Comparison of ENCODE assay signal across 10 mouse cellular contexts in genomic region chr2:32731911-32732310, GRCm38 (mm10). TPM values are rescaled to one million over a fixed set of nuclear protein-coding genes. Genes with fewer than 3 reads are reported as not detected.
A peak's percentile ranks its signal among the peaks of the same experiment; 100 is the strongest.
DNase-seq lines count a peak whose midpoint lies in the region; ATAC-seq lines count a peak whose summit lies in the region.
"Had no signal": no experiment of that assay in that cellular context is flagged by ENCODE, and none has a peak within 500 bp of the region (broad histone marks: within the 10 kb centered on the region; RNA-seq: fewer than 3 reads in every experiment).

No protein-coding gene starts in this region.

- no peak overlapping the region; the same call in 1 of the 2 replicates for H3K4me2 ChIP-seq in lung, embryonic 16.5 days (ENCODE audit: low read depth, low read length)
- no peak overlapping the region for H3K4me2 ChIP-seq in hindbrain, embryonic 14.5 days (replicated peaks)
- no peak overlapping the region for H3K4me2 ChIP-seq in neural tube, embryonic 15.5 days

- H3K4me3 ChIP-seq in heart, embryonic 10.5 days, result no peak overlapping the region
- no peak overlapping the region for H3K4me3 ChIP-seq in lung, embryonic 16.5 days (ENCODE audit: low read length)
- H3K4me3 ChIP-seq in hindbrain, embryonic 14.5 days (replicated peaks; ENCODE audit: low read length), result no peak overlapping the region
- no peak overlapping the region for H3K4me3 ChIP-seq in neural tube, embryonic 15.5 days (replicated peaks)

- ATAC-seq in lung, embryonic 16.5 days (ENCODE audit: low read depth), result no peak
- no peak for ATAC-seq in hindbrain, embryonic 14.5 days (ENCODE audit: low FRiP score)
- ATAC-seq in neural tube, embryonic 15.5 days (ENCODE audit: low FRiP score), result no peak
- ATAC-seq in inflammation-experienced regulatory T-cells, adult 6 months, result no peak
- ATAC-seq: Patski had no signal

- peaks cover 69% of the 10 kb centered on the region for H3K4me1 ChIP-seq in heart, embryonic 10.5 days
- H3K4me1 ChIP-seq in lung, embryonic 16.5 days (replicated peaks; ENCODE audit: control insufficient read depth, insufficient read depth, low read length), result peaks cover 13% of the 10 kb centered on the region
- no peaks in the 10 kb centered on the region for H3K4me1 ChIP-seq in hindbrain, embryonic 14.5 days (replicated peaks; ENCODE audit: control insufficient read depth, insufficient read depth, low read length)
- peaks cover 6% of the 10 kb centered on the region; the same call in 1 of the 2 replicates for H3K4me1 ChIP-seq in neural tube, embryonic 15.5 days

- peaks cover 7% of the 10 kb centered on the region; the same call in 1 of the 2 replicates for H3K27me3 ChIP-seq in heart, embryonic 10.5 days (ENCODE audit: insufficient read depth, poor library complexity, severe bottlenecking)
- H3K27me3 ChIP-seq in lung, embryonic 16.5 days (ENCODE audit: control insufficient read depth, insufficient read depth, low read depth, low read length), result no peaks in the 10 kb centered on the region
- H3K27me3 ChIP-seq in hindbrain, embryonic 14.5 days (ENCODE audit: control insufficient read depth, insufficient read depth, low read length), result no peaks in the 10 kb centered on the region
- H3K27me3 ChIP-seq in neural tube, embryonic 15.5 days (replicated peaks), result no peaks in the 10 kb centered on the region
- H3K27me3 ChIP-seq: Patski had no signal

- H3K9me3 ChIP-seq in heart, embryonic 10.5 days, result no peaks in the 10 kb centered on the region
- H3K9me3 ChIP-seq in lung, embryonic 16.5 days (ENCODE audit: control insufficient read depth, low read length), result no peaks in the 10 kb centered on the region
- H3K9me3 ChIP-seq in hindbrain, embryonic 14.5 days (ENCODE audit: control insufficient read depth, low read length), result no peaks in the 10 kb centered on the region
- H3K9me3 ChIP-seq in neural tube, embryonic 15.5 days (replicated peaks), result no peaks in the 10 kb centered on the region

- no peaks in the 10 kb centered on the region for H3K36me3 ChIP-seq in heart, embryonic 10.5 days
- H3K36me3 ChIP-seq in lung, embryonic 16.5 days (ENCODE audit: control insufficient read depth, insufficient read depth, low read length), result no peaks in the 10 kb centered on the region
- no peaks in the 10 kb centered on the region for H3K36me3 ChIP-seq in hindbrain, embryonic 14.5 days (replicated peaks; ENCODE audit: control insufficient read depth, insufficient read depth)
- no peaks in the 10 kb centered on the region for H3K36me3 ChIP-seq in neural tube, embryonic 15.5 days

- no peak overlapping the region for H3K9ac ChIP-seq in lung, embryonic 16.5 days (ENCODE audit: low read length)
- H3K9ac ChIP-seq in hindbrain, embryonic 14.5 days, result no peak overlapping the region
- no peak overlapping the region for H3K9ac ChIP-seq in neural tube, embryonic 15.5 days (replicated peaks)

- H3K27ac ChIP-seq in heart, embryonic 10.5 days, result peak overlapping the region; percentile 72
- H3K27ac ChIP-seq in lung, embryonic 16.5 days (ENCODE audit: low read length), result peak overlapping the region; percentile 56
- H3K27ac ChIP-seq in hindbrain, embryonic 14.5 days, result 0 out of 2 replicates have a peak overlapping the region, but pooled peaks have one; percentile 51
- 0 out of 2 replicates have a peak overlapping the region, but pooled peaks have one; percentile 4 for H3K27ac ChIP-seq in neural tube, embryonic 15.5 days (replicated peaks)

- no peak for DNase-seq in heart, embryonic 10.5 days (ENCODE audit: low spot score)
- DNase-seq in heart, adult 9 months (ENCODE audit: low spot score in 2 of 2), result no peak
- DNase-seq in lung, postnatal 4 days, result no peak
- no peak for DNase-seq in hindbrain, embryonic 14.5 days (ENCODE audit: low spot score)
- DNase-seq in spleen, adult 18-20 months, result no peak

- 53% methylated on average over 4 of the region's 4 CpGs for WGBS in heart, embryonic 10.5 days
- WGBS in lung, embryonic 16.5 days, result 50% methylated on average over 4 of the region's 4 CpGs
- WGBS in hindbrain, embryonic 14.5 days, result 79% methylated on average over 4 of the region's 4 CpGs
- 68% methylated on average over 4 of the region's 4 CpGs for WGBS in neural tube, embryonic 15.5 days

RNA-seq across cellular contexts. Expression of gene 6330409D20Rik, which starts 8.9 kb away (rescaled TPM):
- polyA plus RNA-seq in heart, embryonic 10.5 days (2016; fragmentation: Nextera tagmentation; extraction: Ambion mirVana), result 0.28 TPM in 1 of 2 replicates, not detected in the other
- polyA plus RNA-seq in lung, embryonic 16.5 days (2015; fragmentation: Nextera tagmentation; extraction: Ambion mirVana), result 0.34 and 0.43 TPM in 2 replicates
- polyA plus RNA-seq in hindbrain, embryonic 14.5 days (2014; fragmentation: Nextera tagmentation; extraction: Ambion mirVana), result 3.8 and 4.5 TPM in 2 replicates
- 2.9 and 3.6 TPM in 2 replicates for polyA plus RNA-seq in neural tube, embryonic 15.5 days (2015; fragmentation: Nextera tagmentation; extraction: Ambion mirVana)
- 1 to 10 TPM in 2 of 3 experiments, not detected in 1; 1.2 to 1.3 TPM for polyA plus RNA-seq in inflammation-experienced regulatory T-cells, adult 6 months (2017; shearing (Covaris generic))
- polyA plus RNA-seq: C2C12, Patski had no signal

RNA-seq across cellular contexts. Expression of gene Sh2d3c, which starts 11.1 kb away (rescaled TPM):
- 34.8 and 35.4 TPM in 2 replicates for polyA plus RNA-seq in heart, embryonic 10.5 days (2016; fragmentation: Nextera tagmentation; extraction: Ambion mirVana)
- 43.2 and 46.2 TPM in 2 replicates for polyA plus RNA-seq in lung, embryonic 16.5 days (2015; fragmentation: Nextera tagmentation; extraction: Ambion mirVana)
- polyA plus RNA-seq in hindbrain, embryonic 14.5 days (2014; fragmentation: Nextera tagmentation; extraction: Ambion mirVana), result 43.5 and 47.9 TPM in 2 replicates
- 50.1 and 51.5 TPM in 2 replicates for polyA plus RNA-seq in neural tube, embryonic 15.5 days (2015; fragmentation: Nextera tagmentation; extraction: Ambion mirVana)
- 10 to 100 TPM; 56.2 to 83.0 (median 61.4) TPM for polyA plus RNA-seq in inflammation-experienced regulatory T-cells, adult 6 months (2017; shearing (Covaris generic))

RNA-seq across cellular contexts. Expression of gene Cdk9, which starts 19.0 kb away (rescaled TPM):
- 89.1 and 115 TPM in 2 replicates for polyA plus RNA-seq in heart, embryonic 10.5 days (2016; fragmentation: Nextera tagmentation; extraction: Ambion mirVana)
- polyA plus RNA-seq in lung, embryonic 16.5 days (2015; fragmentation: Nextera tagmentation; extraction: Ambion mirVana), result 77.2 and 85.1 TPM in 2 replicates
- polyA plus RNA-seq in hindbrain, embryonic 14.5 days (2014; fragmentation: Nextera tagmentation; extraction: Ambion mirVana), result 59.7 and 61.6 TPM in 2 replicates
- polyA plus RNA-seq in neural tube, embryonic 15.5 days (2015; fragmentation: Nextera tagmentation; extraction: Ambion mirVana), result 63.0 and 82.4 TPM in 2 replicates
- 10 to 100 TPM; 21.2 to 31.2 (median 30.4) TPM for polyA plus RNA-seq in inflammation-experienced regulatory T-cells, adult 6 months (2017; shearing (Covaris generic))

RNA-seq across cellular contexts. Expression of gene Tor2a, which starts 25.1 kb away (rescaled TPM):
- 46.2 and 57.2 TPM in 2 replicates for polyA plus RNA-seq in heart, embryonic 10.5 days (2016; fragmentation: Nextera tagmentation; extraction: Ambion mirVana)
- polyA plus RNA-seq in lung, embryonic 16.5 days (2015; fragmentation: Nextera tagmentation; extraction: Ambion mirVana), result 61.7 and 63.5 TPM in 2 replicates
- polyA plus RNA-seq in hindbrain, embryonic 14.5 days (2014; fragmentation: Nextera tagmentation; extraction: Ambion mirVana), result 49.8 and 53.1 TPM in 2 replicates
- 54.4 and 60.6 TPM in 2 replicates for polyA plus RNA-seq in neural tube, embryonic 15.5 days (2015; fragmentation: Nextera tagmentation; extraction: Ambion mirVana)
- polyA plus RNA-seq in inflammation-experienced regulatory T-cells, adult 6 months (2017; shearing (Covaris generic)), result 10 to 100 TPM; 56.4 to 69.0 (median 67.4) TPM

RNA-seq across cellular contexts. Expression of gene Fpgs, which starts 28.0 kb away (rescaled TPM):
- 24.7 and 34.8 TPM in 2 replicates for polyA plus RNA-seq in heart, embryonic 10.5 days (2016; fragmentation: Nextera tagmentation; extraction: Ambion mirVana)
- polyA plus RNA-seq in lung, embryonic 16.5 days (2015; fragmentation: Nextera tagmentation; extraction: Ambion mirVana), result 22.0 and 25.5 TPM in 2 replicates
- polyA plus RNA-seq in hindbrain, embryonic 14.5 days (2014; fragmentation: Nextera tagmentation; extraction: Ambion mirVana), result 14.8 and 16.3 TPM in 2 replicates
- polyA plus RNA-seq in neural tube, embryonic 15.5 days (2015; fragmentation: Nextera tagmentation; extraction: Ambion mirVana), result 19.3 and 20.6 TPM in 2 replicates
- polyA plus RNA-seq in inflammation-experienced regulatory T-cells, adult 6 months (2017; shearing (Covaris generic)), result 1 to 10 TPM; 3.2 to 7.2 (median 5.8) TPM

Comparison
In these comparisons a context has a peak if more than half of its experiments do, and no peak if none do; other contexts are left out.
1. H3K27ac ChIP-seq: peak in every context shown above with its lines; median percentile 72 in heart, embryonic 10.5 days; 56 in lung, embryonic 16.5 days; 51 in hindbrain, embryonic 14.5 days; 4 in neural tube, embryonic 15.5 days.